Mouse (Mus musculus) brain, adult 2 months (tissue): ENCODE data around the gene Cwf19l1.

Experiments
- DNase-seq: peaks from one replicate; pipeline ENCODE4 v3.0.0; 2011; ENCODE audit warnings: low read depth, low spot score

The Cwf19l1 gene

GRCm38 (mm10) chr19:44111706-44112105 is 24.0 kb downstream of the Cwf19l1 start:
- DNase-seq = peak; percentile 34

GRCm38 (mm10) chr19:44110356-44110755 is 25.3 kb downstream of the Cwf19l1 start:
- DNase-seq = no peak

GRCm38 (mm10) chr19:44108996-44109395 is 26.7 kb downstream of the Cwf19l1 start:
- no peak for DNase-seq

GRCm38 (mm10) chr19:44107661-44108521 is 27.8 kb downstream of the Cwf19l1 start:
- no peak for DNase-seq

GRCm38 (mm10) chr19:44106831-44107660 is 28.6 kb downstream of the Cwf19l1 start, which contains the start of gene Chuk:
Gene Chuk, minus strand, starts transcription at chr19:44107480.
- peak; percentile 98 for DNase-seq

GRCm38 (mm10) chr19:44104393-44104792 is 31.3 kb downstream of the Cwf19l1 start:
- no peak for DNase-seq

- DNase-seq = no peak
These were observed 32.7 kb downstream of the Cwf19l1 start for GRCm38 (mm10) chr19:44103001-44103400.

- DNase-seq = no peak
These were observed 34.8 kb downstream of the Cwf19l1 start for GRCm38 (mm10) chr19:44100840-44101239.

GRCm38 (mm10) chr19:44086278-44086677 is 49.4 kb downstream of the Cwf19l1 start:
- no peak for DNase-seq

GRCm38 (mm10) chr19:44080920-44081319 is 54.8 kb downstream of the Cwf19l1 start:
- peak; percentile 47 for DNase-seq

- peak; percentile 59 for DNase-seq
These were observed 55.7 kb downstream of the Cwf19l1 start for GRCm38 (mm10) chr19:44080023-44080422.

GRCm38 (mm10) chr19:44077024-44077423 is 58.7 kb downstream of the Cwf19l1 start:
- no peak for DNase-seq

GRCm38 (mm10) chr19:44076457-44076856 is 59.2 kb downstream of the Cwf19l1 start:
- DNase-seq = no peak

GRCm38 (mm10) chr19:44074986-44075385 is 60.7 kb downstream of the Cwf19l1 start:
- DNase-seq = no peak

- DNase-seq = no peak
These were observed 64.5 kb downstream of the Cwf19l1 start for GRCm38 (mm10) chr19:44071166-44071565.

GRCm38 (mm10) chr19:44069914-44070232 is 65.8 kb downstream of the Cwf19l1 start:
- DNase-seq = no peak

GRCm38 (mm10) chr19:44069121-44069913 is 66.4 kb downstream of the Cwf19l1 start, which contains the start of gene Erlin1:
Gene Erlin1, minus strand, starts transcription at chr19:44069785.
- DNase-seq = peak; percentile 90

- DNase-seq = no peak
These were observed 67.4 kb downstream of the Cwf19l1 start for GRCm38 (mm10) chr19:44068232-44068631.

GRCm38 (mm10) chr19:44067323-44068049 is 68.2 kb downstream of the Cwf19l1 start:
- peak; percentile 25 for DNase-seq

GRCm38 (mm10) chr19:44064734-44065133 is 70.9 kb downstream of the Cwf19l1 start:
- no peak for DNase-seq

- no peak for DNase-seq
These were observed 71.9 kb downstream of the Cwf19l1 start for GRCm38 (mm10) chr19:44063773-44064172.
